Mouse (Mus musculus) G1E (cell line): ENCODE data around the gene Rnf39. TPM values are rescaled to one million over a fixed set of nuclear protein-coding genes. Genes with fewer than 3 reads are reported as not detected.

ENCODE experiments used
- ATAC-seq: 2 replicates; pipeline ENCODE4 v1.8.0; 2016; ENCODE audit warnings: mild to moderate bottlenecking; ENCODE audit not compliant: insufficient number of reproducible peaks, poor library complexity, low FRiP score, severe bottlenecking; ENCODE audit errors: extremely low read depth
- DNase-seq: peaks from one replicate; pipeline ENCODE4 v3.0.0; 2012; ENCODE audit warnings: low spot score
- H3K27me3 ChIP-seq: 2 replicates; pipeline ENCODE4 v1.6.1; 2012; ENCODE audit warnings: mild to moderate bottlenecking, low read length, inconsistent platforms; ENCODE audit not compliant: insufficient read depth
- H3K36me3 ChIP-seq: replicated peaks from 2 replicates; pipeline ENCODE3; 2012; ENCODE audit warnings: mild to moderate bottlenecking, inconsistent platforms
- H3K4me1 ChIP-seq: 2 replicates; pipeline ENCODE4 v1.6.1; 2012; ENCODE audit warnings: low read depth, low read length, inconsistent platforms, mixed read lengths; ENCODE audit not compliant: insufficient read depth
- H3K4me3 ChIP-seq: 2 replicates; pipeline ENCODE4 v1.5.1; 2012; ENCODE audit warnings: low read depth, mild to moderate bottlenecking, inconsistent platforms, low read length, moderate library complexity, mixed read lengths
- H3K9me3 ChIP-seq: replicated peaks from 2 replicates; pipeline ENCODE4 v1.6.1; 2012; ENCODE audit warnings: inconsistent platforms
- CTCF ChIP-seq: IDR thresholded peaks from 2 replicates; pipeline ENCODE4 v1.5.1; 2012; ENCODE audit warnings: low read depth, low read length, inconsistent platforms, mixed read lengths
- GATA1 ChIP-seq: IDR thresholded peaks from 2 replicates; pipeline ENCODE4 v1.6.1; 2012; ENCODE audit warnings: borderline replicate concordance, low read length, inconsistent platforms, mixed read lengths
- GATA2 ChIP-seq: IDR thresholded peaks from 2 replicates; pipeline ENCODE4 v1.6.1; 2012; ENCODE audit warnings: low read depth, low read length, inconsistent platforms, borderline replicate concordance
- POLR2AphosphoS5 ChIP-seq: IDR thresholded peaks from 2 replicates; pipeline ENCODE4 v1.6.1; 2012; ENCODE audit warnings: low read depth, low read length, inconsistent platforms; ENCODE audit not compliant: insufficient replicate concordance
- TAL1 ChIP-seq: conservative IDR thresholded peaks from 2 replicates; pipeline ENCODE4 v1.6.1; 2012; ENCODE audit warnings: low read depth, low read length, inconsistent platforms, mixed read lengths
- polyA plus RNA-seq: library from polyadenylated mRNA; stranded (reverse); fragments of >175 nt; gene quantifications from 2 replicates; pipeline ENCODE4 v1.2.3, GENCODE M21; 2012
- total RNA-seq, 2 experiments: library from RNA; stranded (forward) in 1 of 2; stranded (reverse) in 1 of 2; fragments of 200-1000 nt in 1 of 2; fragments of >200 nt in 1 of 2; fragmentation: Nextera tagmentation in 1 of 2; gene quantifications; 2 replicates each; pipeline ENCODE4 v1.2.3; 2014 to 2017

Rnf39 gene
- total and polyA plus RNA-seq, 3 experiments: not detected

DNA sequence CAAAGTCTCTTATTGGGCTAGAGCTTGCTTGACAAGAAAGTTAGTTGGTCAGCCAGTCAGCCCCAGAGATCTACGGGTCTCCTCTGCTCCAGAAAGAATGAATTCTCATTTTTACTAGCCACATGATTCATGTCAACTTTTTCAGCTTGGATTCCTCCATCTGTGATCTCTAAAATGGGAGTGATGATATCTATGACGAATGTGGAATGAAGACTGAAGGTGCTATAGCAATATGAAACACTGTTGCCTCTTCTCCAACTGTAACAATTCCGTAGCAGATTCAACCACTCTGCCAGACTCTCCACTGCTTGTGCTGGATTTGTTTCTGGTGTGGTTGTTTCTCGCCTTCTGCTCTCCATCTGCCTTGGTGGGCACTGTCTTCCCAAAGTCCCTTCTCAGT is 11.6 kb upstream of the Rnf39 start:
- peaks cover 3% of the 10 kb centered on the region for H3K27me3 ChIP-seq
- DNase-seq (no peak), ATAC-seq (no peak)
- TF ChIP-seq GATA1: no peak
- no peak for TF ChIP-seq POLR2AphosphoS5
- TF ChIP-seq TAL1: no peak
- no peak for TF ChIP-seq GATA2
- no peak for TF ChIP-seq CTCF
- H3K9me3 ChIP-seq: no peaks in the 10 kb centered on the region
- no peak overlapping the region for H3K4me3 ChIP-seq
- no peaks in the 10 kb centered on the region for H3K36me3 ChIP-seq
- no peaks in the 10 kb centered on the region for H3K4me1 ChIP-seq

GRCm38 (mm10) chr17:36931806-36932205 is 10.9 kb upstream of the Rnf39 start:
- ATAC-seq (no peak), DNase-seq (no peak)
- Histone ChIP-seq H3K36me3 (no peaks in the 10 kb centered on the region), H3K4me1 (no peaks in the 10 kb centered on the region), H3K4me3 (no peak overlapping the region), H3K9me3 (no peaks in the 10 kb centered on the region), H3K27me3 (peaks cover 6% of the 10 kb centered on the region)
- TF ChIP-seq TAL1 (no peak), GATA1 (no peak)

DNA sequence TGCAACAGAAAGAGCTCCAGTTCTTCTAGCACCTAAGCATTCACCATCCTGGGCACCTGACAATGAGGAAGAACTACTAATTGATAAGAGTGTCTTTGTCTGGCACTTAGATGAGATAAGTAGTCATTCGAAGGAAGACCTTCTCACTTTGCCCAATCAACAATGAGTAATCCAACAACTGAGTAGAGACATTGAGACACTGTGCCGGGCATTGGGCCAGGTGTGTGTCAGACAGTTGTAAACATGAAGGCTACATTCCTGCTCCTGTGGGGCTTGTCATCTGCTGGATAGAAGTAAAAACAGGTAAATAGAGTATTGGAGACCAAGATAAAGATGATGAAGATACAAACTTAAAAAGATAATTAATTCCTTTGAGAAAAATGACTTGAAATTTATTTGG is 4.7 kb upstream of the Rnf39 start:
- ATAC-seq (no peak), DNase-seq (no peak)
- H3K4me1 ChIP-seq: 0 out of 2 replicates have a peak, but pooled peaks cover 3% of the 10 kb centered on the region
- peaks cover 26% of the 10 kb centered on the region for H3K27me3 ChIP-seq
- TF ChIP-seq POLR2AphosphoS5: no peak
- H3K4me3 ChIP-seq: no peak overlapping the region
- H3K36me3 ChIP-seq: no peaks in the 10 kb centered on the region
- no peaks in the 10 kb centered on the region for H3K9me3 ChIP-seq

GRCm38 (mm10) chr17:36942391-36942790 is 327 bp upstream of the Rnf39 start:
- peaks cover 6% of the 10 kb centered on the region for H3K9me3 ChIP-seq
- H3K4me3 ChIP-seq: no peak overlapping the region
- DNase-seq: no peak
- TF ChIP-seq CTCF (no peak), TAL1 (no peak)
- H3K4me1 ChIP-seq: peaks cover 3% of the 10 kb centered on the region; the same call in 1 of the 2 replicates
- peaks cover 7% of the 10 kb centered on the region for H3K36me3 ChIP-seq
- ATAC-seq: no peak
- peaks cover 22% of the 10 kb centered on the region for H3K27me3 ChIP-seq

GRCm38 (mm10) chr17:36943691-36944090 is 973 bp downstream of the Rnf39 start:
- Histone ChIP-seq H3K4me3 (no peak overlapping the region), H3K27me3 (peaks cover 20% of the 10 kb centered on the region), H3K36me3 (peaks cover 20% of the 10 kb centered on the region), H3K9me3 (peaks cover 7% of the 10 kb centered on the region), H3K4me1 (peaks cover 3% of the 10 kb centered on the region; the same call in 1 of the 2 replicates)
- DNase-seq (no peak), ATAC-seq (no peak)
- TF ChIP-seq POLR2AphosphoS5 (no peak), GATA2 (no peak), GATA1 (no peak), TAL1 (no peak), CTCF (no peak)

GRCm38 (mm10) chr17:36944121-36944775 is 1.5 kb downstream of the Rnf39 start:
- DNase-seq: no peak
- peaks cover 7% of the 10 kb centered on the region for H3K9me3 ChIP-seq
- TF ChIP-seq GATA2: no peak
- TF ChIP-seq CTCF: no peak
- no peak for TF ChIP-seq GATA1
- TF ChIP-seq POLR2AphosphoS5: no peak
- TF ChIP-seq TAL1: no peak
- H3K36me3 ChIP-seq: peaks cover 26% of the 10 kb centered on the region
- H3K4me1 ChIP-seq: peaks cover 4% of the 10 kb centered on the region
- no peak for ATAC-seq
- peaks cover 16% of the 10 kb centered on the region for H3K27me3 ChIP-seq
- no peak overlapping the region for H3K4me3 ChIP-seq

DNA sequence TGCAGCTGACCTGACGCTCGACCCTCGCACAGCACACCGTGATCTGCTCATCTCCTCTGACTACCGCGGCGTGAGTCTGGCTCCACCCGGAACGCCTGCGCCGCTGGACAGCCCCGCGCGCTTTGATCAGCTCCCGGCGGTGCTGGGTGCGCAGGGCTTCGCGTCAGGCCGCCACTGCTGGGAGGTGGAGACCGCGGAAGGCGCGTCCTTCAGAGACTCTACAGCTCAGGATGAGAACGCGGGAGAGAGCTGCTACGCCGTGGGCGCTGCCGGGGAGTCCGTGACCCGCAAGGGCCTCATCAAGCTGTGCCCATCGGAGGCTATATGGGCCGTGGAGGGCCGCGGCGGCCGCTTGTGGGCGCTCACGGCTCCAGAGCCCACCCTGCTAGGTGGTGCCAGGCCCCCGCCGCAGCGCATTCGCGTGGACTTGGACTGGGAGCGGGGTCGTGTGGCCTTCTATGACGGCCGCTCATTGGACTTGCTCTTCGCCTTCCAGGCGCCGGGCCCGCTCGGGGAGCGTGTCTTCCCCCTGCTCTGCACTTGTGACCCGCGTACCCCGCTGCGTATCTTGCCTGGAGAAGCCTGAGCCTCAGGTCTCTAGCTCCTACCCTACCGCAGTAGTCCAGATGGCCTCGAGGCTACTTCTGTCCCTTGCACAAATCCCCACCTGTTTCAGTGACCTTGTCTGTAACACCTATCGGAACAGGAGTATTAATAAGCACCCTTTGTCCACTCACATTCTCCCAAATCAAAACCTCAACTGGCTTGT is 4.5 kb downstream of the Rnf39 start:
- Histone ChIP-seq H3K27me3 (peaks cover 7% of the 10 kb centered on the region; the same call in 1 of the 2 replicates), H3K36me3 (peaks cover 34% of the 10 kb centered on the region), H3K9me3 (peaks cover 7% of the 10 kb centered on the region), H3K4me3 (no peak overlapping the region), H3K4me1 (peaks cover 16% of the 10 kb centered on the region)
- no peak for ATAC-seq
- no peak for TF ChIP-seq GATA2
- TF ChIP-seq POLR2AphosphoS5: no peak
- DNase-seq: no peak
